In genomic region chr9:56604797-56605442, GRCm38 (mm10) we compare ENCODE assay signal across 12 mouse cellular contexts.
DNase-seq lines count a peak whose midpoint lies in the region; ATAC-seq lines count a peak whose summit lies in the region.
"Had no signal": no experiment of that assay in that cellular context is flagged by ENCODE, and none has a peak within 500 bp of the region (broad histone marks: within the 10 kb centered on the region; RNA-seq: fewer than 3 reads in every experiment).

No protein-coding gene starts in this region.

- no peaks in the 10 kb centered on the region for H3K9me3 ChIP-seq in neural tube, embryonic 11.5 days (ENCODE audit: control insufficient read depth, low read length)
- H3K9me3 ChIP-seq in kidney, embryonic 14.5 days (ENCODE audit: control insufficient read depth, low read length) = no peaks in the 10 kb centered on the region
- no peaks in the 10 kb centered on the region for H3K9me3 ChIP-seq in neural tube, embryonic 13.5 days
- H3K9me3 ChIP-seq: lung, embryonic 15.5 days had no signal

- H3K4me3 ChIP-seq in neural tube, embryonic 11.5 days (ENCODE audit: low read depth, low read length) = no peak overlapping the region
- H3K4me3 ChIP-seq in kidney, embryonic 14.5 days (ENCODE audit: low read length) = no peak overlapping the region
- no peak overlapping the region for H3K4me3 ChIP-seq in neural tube, embryonic 13.5 days
- H3K4me3 ChIP-seq: lung, embryonic 15.5 days had no signal

- DNase-seq in adrenal gland, adult (ENCODE audit: inconsistent age in 2 of 2, low spot score in 1 of 2) = peak; percentile 7 to 28
- no peak for DNase-seq in adrenal gland, adult 8-10 months
- DNase-seq in neural tube, embryonic 11.5 days (ENCODE audit: low spot score) = no peak
- DNase-seq in neural tube, embryonic 10.5 days (ENCODE audit: extremely low spot score, low spot score) = no peak
- no peak for DNase-seq in cerebellum, adult 9-11 months
- no peak for DNase-seq in gastrocnemius, postnatal 10 days
- DNase-seq: cerebellum, adult 2 months; thymus, postnatal 14 days had no signal

- no peaks in the 10 kb centered on the region for H3K36me3 ChIP-seq in neural tube, embryonic 11.5 days (ENCODE audit: control insufficient read depth, insufficient read depth, low read length)
- no peaks in the 10 kb centered on the region for H3K36me3 ChIP-seq in kidney, embryonic 14.5 days (ENCODE audit: control insufficient read depth, insufficient read depth, low read length)
- H3K36me3 ChIP-seq in neural tube, embryonic 13.5 days = no peaks in the 10 kb centered on the region
- H3K36me3 ChIP-seq: lung, embryonic 15.5 days had no signal

- H3K4me1 ChIP-seq in neural tube, embryonic 11.5 days (ENCODE audit: control insufficient read depth, insufficient read depth, low read length) = peaks cover 12% of the 10 kb centered on the region
- H3K4me1 ChIP-seq in kidney, embryonic 14.5 days (ENCODE audit: control insufficient read depth, insufficient read depth, low read length) = peaks cover 16% of the 10 kb centered on the region
- H3K4me1 ChIP-seq in neural tube, embryonic 13.5 days (replicated peaks) = peaks cover 58% of the 10 kb centered on the region

- no peaks in the 10 kb centered on the region for H3K27me3 ChIP-seq in neural tube, embryonic 11.5 days (ENCODE audit: control insufficient read depth, insufficient read depth, low read length)
- H3K27me3 ChIP-seq in kidney, embryonic 14.5 days (ENCODE audit: control insufficient read depth, insufficient read depth, low read length) = no peaks in the 10 kb centered on the region
- H3K27me3 ChIP-seq in neural tube, embryonic 13.5 days = no peaks in the 10 kb centered on the region
- H3K27me3 ChIP-seq: lung, embryonic 15.5 days had no signal

- H3K9ac ChIP-seq in neural tube, embryonic 11.5 days (ENCODE audit: low read length) = no peak overlapping the region
- H3K9ac ChIP-seq in kidney, embryonic 14.5 days (ENCODE audit: low read depth, low read length) = no peak overlapping the region
- no peak overlapping the region; the same call in 1 of the 2 replicates for H3K9ac ChIP-seq in neural tube, embryonic 13.5 days
- H3K9ac ChIP-seq: lung, embryonic 15.5 days had no signal

- no peak overlapping the region for H3K27ac ChIP-seq in neural tube, embryonic 11.5 days (ENCODE audit: low read depth, low read length)
- peak overlapping the region; percentile 30; the same call in 1 of the 2 replicates for H3K27ac ChIP-seq in kidney, embryonic 14.5 days (ENCODE audit: low read depth, low read length)
- peak overlapping the region; percentile 49 for H3K27ac ChIP-seq in neural tube, embryonic 13.5 days (replicated peaks)
- H3K27ac ChIP-seq: lung, embryonic 15.5 days had no signal

- peak; percentile 72 for ATAC-seq in neural tube, embryonic 11.5 days (ENCODE audit: insufficient read depth, low FRiP score, low TSS enrichment)
- peak; percentile 86 for ATAC-seq in kidney, embryonic 14.5 days (ENCODE audit: low FRiP score, low TSS enrichment)
- ATAC-seq in neural tube, embryonic 13.5 days (ENCODE audit: low read depth) = peak; percentile 87
- ATAC-seq: Patski had no signal

- no peak overlapping the region for H3K4me2 ChIP-seq in neural tube, embryonic 11.5 days (ENCODE audit: low read depth)
- peak overlapping the region; percentile 12; the same call in 1 of the 2 replicates for H3K4me2 ChIP-seq in kidney, embryonic 14.5 days (replicated peaks; ENCODE audit: low read depth, low read length)
- H3K4me2 ChIP-seq in neural tube, embryonic 13.5 days = 0 out of 2 replicates have a peak overlapping the region, but pooled peaks have one; percentile 3
- H3K4me2 ChIP-seq: lung, embryonic 15.5 days had no signal

- WGBS in neural tube, embryonic 11.5 days = 31% methylated on average over 12 of the region's 12 CpGs
- 18% methylated on average over 12 of the region's 12 CpGs for WGBS in kidney, embryonic 14.5 days
- 15% methylated on average over 12 of the region's 12 CpGs for WGBS in neural tube, embryonic 13.5 days

Comparison
In these comparisons a context has a peak if more than half of its experiments do, and no peak if none do; other contexts are left out.
1. DNase-seq: peak in adrenal gland, adult (2 of 2); none in adrenal gland, adult 8-10 months (single experiment), neural tube, embryonic 11.5 days (single experiment), neural tube, embryonic 10.5 days (single experiment), cerebellum, adult 9-11 months (single experiment) and gastrocnemius, postnatal 10 days (single experiment).
2. Peak in every context shown above with its lines, with median percentiles within 50 percentile points of each other: ATAC-seq.